9 mouse cellular contexts compared by ENCODE assay signal in genomic region chr2:155946069-155946468, GRCm38 (mm10). TPM values are rescaled to one million over a fixed set of nuclear protein-coding genes. Genes with fewer than 3 reads are reported as not detected.
DNase-seq lines count a peak whose midpoint lies in the region; ATAC-seq and TF ChIP-seq lines count a peak whose summit lies in the region.
"Had no signal": no experiment of that assay in that cellular context is flagged by ENCODE, and none has a peak within 500 bp of the region (broad histone marks: within the 10 kb centered on the region; RNA-seq: fewer than 3 reads in every experiment).

No protein-coding gene starts in this region.

- intact Hi-C loops in gastrocnemius, postnatal 36 days (cut with DNase I): loop anchor here (1.0 kb wide), 1 partner anchor 98 kb away; no protein-coding TSS in a partner anchor

- no peaks in the 10 kb centered on the region for H3K9me3 ChIP-seq in limb, embryonic 13.5 days
- H3K9me3 ChIP-seq: heart, embryonic 15.5 days had no signal

- H3K27me3 ChIP-seq in Patski: no peaks in the 10 kb centered on the region
- no peaks in the 10 kb centered on the region for H3K27me3 ChIP-seq in limb, embryonic 13.5 days

- peaks cover 78% of the 10 kb centered on the region for H3K4me1 ChIP-seq in limb, embryonic 13.5 days
- peaks cover 20% of the 10 kb centered on the region for H3K4me1 ChIP-seq in olfactory bulb, adult 2 months (ENCODE audit: control insufficient read depth, insufficient read depth, low read length)

- peak; percentile 94 for TF ChIP-seq CTCF in layer of hippocampus, adult 2 months (conservative IDR thresholded peaks at IDR 0.05)
- TF ChIP-seq CTCF in Patski (IDR thresholded peaks at IDR 0.05): peak; percentile 97
- TF ChIP-seq CTCF in olfactory bulb, adult 2 months (IDR thresholded peaks at IDR 0.05; ENCODE audit: insufficient read depth, low read depth, low read length): peak; percentile 63

- H3K36me3 ChIP-seq in limb, embryonic 13.5 days: peaks cover 8% of the 10 kb centered on the region; the same call in 1 of the 2 replicates
- H3K36me3 ChIP-seq: heart, embryonic 15.5 days had no signal

- H3K9ac ChIP-seq in limb, embryonic 13.5 days: no peak overlapping the region
- H3K9ac ChIP-seq: heart, embryonic 15.5 days had no signal

- H3K27ac ChIP-seq in layer of hippocampus, adult 2 months: no peak overlapping the region
- H3K27ac ChIP-seq in limb, embryonic 13.5 days: peak overlapping the region; percentile 75; the same call in 1 of the 2 replicates
- no peak overlapping the region for H3K27ac ChIP-seq in olfactory bulb, adult 2 months (ENCODE audit: insufficient read depth, low read depth, low read length)
- H3K27ac ChIP-seq: heart, embryonic 15.5 days had no signal

- peak; percentile 44 to 78 for DNase-seq in layer of hippocampus, adult 2 months (ENCODE audit: low spot score in 2 of 2)
- no peak for DNase-seq in layer of hippocampus, adult 9-11 months
- DNase-seq in Patski (ENCODE audit: low read depth, low spot score): no peak
- peak; percentile 54 to 74 for DNase-seq in gastrocnemius, postnatal 36 days
- peak; percentile 79 for DNase-seq in urinary bladder, postnatal 14 days (ENCODE audit: low spot score)

- POLR2A ChIA-PET in Patski (lab: Charles Lee): no interaction called here

- no peak for ATAC-seq in Patski
- ATAC-seq in common myeloid progenitor, adult 5-6 weeks (replicated peaks; ENCODE audit: low read depth, poor library complexity, severe bottlenecking): peak; percentile 78
- ATAC-seq in limb, embryonic 13.5 days (ENCODE audit: low FRiP score, low read depth): peak; percentile 29; the same call in 1 of the 2 replicates

- CTCF ChIA-PET in Patski (lab: Charles Lee): interaction anchor here (0.7 to 2.4 kb wide), 12 partner anchors 13 to 250 kb away, joined by 3 to 16 read pairs (median 4); partner anchors contain the start of gene Uqcc1

- H3K4me3 ChIP-seq in layer of hippocampus, adult 2 months: no peak overlapping the region
- H3K4me3 ChIP-seq in limb, embryonic 13.5 days: no peak overlapping the region
- H3K4me3 ChIP-seq in olfactory bulb, adult 2 months (ENCODE audit: insufficient read depth, low read depth, low read length): no peak overlapping the region
- H3K4me3 ChIP-seq: heart, embryonic 15.5 days had no signal

- peak overlapping the region; percentile 72 for H3K4me2 ChIP-seq in limb, embryonic 13.5 days (replicated peaks)
- H3K4me2 ChIP-seq: heart, embryonic 15.5 days had no signal

- in situ Hi-C loops in Patski (cut with MboI; ENCODE audit: low pct_unique_long_range_greater_than_20kb): loop anchor here (5.0 kb wide), 1 partner anchor 99 kb away; no protein-coding TSS in a partner anchor

- no peak for TF ChIP-seq POLR2A in olfactory bulb, adult 2 months (IDR thresholded peaks at IDR 0.05; ENCODE audit: insufficient read depth, low read depth, low read length)

- WGBS in limb, embryonic 13.5 days: 4% methylated on average over 7 of the region's 7 CpGs
- WGBS in olfactory bulb, adult 2 months: 4% methylated on average over 7 of the region's 7 CpGs

RNA-seq across cellular contexts. Expression of gene Gdf5, which starts 0.9 kb away (rescaled TPM):
- under 1 TPM in 1 of 2 experiments, not detected in 1; 0.15 TPM for total RNA-seq in layer of hippocampus, adult 2 months (2021)
- 0.03 TPM for polyA plus RNA-seq in Patski (2021)
- not detected in 2 replicates for total RNA-seq in common myeloid progenitor, adult 5-6 weeks (2017)
- under 1 TPM in 1 of 2 experiments, not detected in 1; 0.10 TPM for total RNA-seq in gastrocnemius, postnatal 36 days (2021)
- 101 and 107 TPM in 2 replicates for polyA plus RNA-seq in limb, embryonic 13.5 days (2015; fragmentation: Nextera tagmentation; extraction: Ambion mirVana)
- not detected in 2 replicates for polyA plus RNA-seq in olfactory bulb, adult 2 months (2012; ENCODE audit: insufficient read depth, insufficient read length, low replicate concordance, missing spikeins)

RNA-seq across cellular contexts. Expression of gene Gm15557, which starts 5.5 kb away (rescaled TPM):
- not detected for total RNA-seq in layer of hippocampus, adult 2 months (2021)
- polyA plus RNA-seq in Patski (2021): not detected
- total RNA-seq in common myeloid progenitor, adult 5-6 weeks (2017): not detected in 2 replicates
- total RNA-seq in gastrocnemius, postnatal 36 days (2021): not detected
- 0.60 and 1.2 TPM in 2 replicates for polyA plus RNA-seq in limb, embryonic 13.5 days (2015; fragmentation: Nextera tagmentation; extraction: Ambion mirVana)
- not detected in 2 replicates for polyA plus RNA-seq in olfactory bulb, adult 2 months (2012; ENCODE audit: insufficient read depth, insufficient read length, low replicate concordance, missing spikeins)
- polyA plus RNA-seq: heart, embryonic 15.5 days had no signal

RNA-seq across cellular contexts. Expression of gene Cep250, which starts 10.2 kb away (rescaled TPM):
- total RNA-seq in layer of hippocampus, adult 2 months (2021): 10 to 100 TPM; 19.0 to 21.0 TPM
- 40.2 TPM for polyA plus RNA-seq in Patski (2021)
- 36.6 and 46.4 TPM in 2 replicates for total RNA-seq in common myeloid progenitor, adult 5-6 weeks (2017)
- total RNA-seq in gastrocnemius, postnatal 36 days (2021): 1 to 10 TPM; 3.1 to 3.2 TPM
- 32.1 and 32.2 TPM in 2 replicates for polyA plus RNA-seq in limb, embryonic 13.5 days (2015; fragmentation: Nextera tagmentation; extraction: Ambion mirVana)
- not detected in 2 replicates for polyA plus RNA-seq in olfactory bulb, adult 2 months (2012; ENCODE audit: insufficient read depth, insufficient read length, low replicate concordance, missing spikeins)

RNA-seq across cellular contexts. Expression of gene Uqcc1, which starts 16.0 kb away (rescaled TPM):
- 10 to 100 TPM; 73.6 to 81.6 TPM for total RNA-seq in layer of hippocampus, adult 2 months (2021)
- polyA plus RNA-seq in Patski (2021): 73.4 TPM
- 58.5 and 105 TPM in 2 replicates for total RNA-seq in common myeloid progenitor, adult 5-6 weeks (2017)
- 100 to 1,000 TPM; 151 to 164 TPM for total RNA-seq in gastrocnemius, postnatal 36 days (2021)
- polyA plus RNA-seq in limb, embryonic 13.5 days (2015; fragmentation: Nextera tagmentation; extraction: Ambion mirVana): 66.9 and 74.7 TPM in 2 replicates
- 136 TPM in 1 of 2 replicates, not detected in the other for polyA plus RNA-seq in olfactory bulb, adult 2 months (2012; ENCODE audit: insufficient read depth, insufficient read length, low replicate concordance, missing spikeins)

Comparison
In these comparisons a context has a peak if more than half of its experiments do, and no peak if none do; other contexts are left out.
1. DNase-seq: peak in layer of hippocampus, adult 2 months (2 of 2), gastrocnemius, postnatal 36 days (2 of 2) and urinary bladder, postnatal 14 days (single experiment); none in layer of hippocampus, adult 9-11 months (single experiment) and Patski (single experiment).
2. Peak in every context shown above with its lines, with median percentiles within 50 percentile points of each other: CTCF ChIP-seq.